Mouse (Mus musculus): ENCODE results near the gene Ak7. TPM values are rescaled to one million over a fixed set of nuclear protein-coding genes. Genes with fewer than 3 reads are reported as not detected.

The Ak7 gene
- total and polyA plus RNA-seq, 2 experiments = 0.09 TPM; not detected in 1

- TF ChIP-seq POLR2A (IDR thresholded peaks at IDR 0.05; ENCODE audit: extremely low read depth, insufficient read depth, low read length) (no peak), CTCF (IDR thresholded peaks at IDR 0.05; ENCODE audit: low read depth, low read length) (no peak)
- DNase-seq (ENCODE audit: extremely low read depth, low read depth, low spot score) = peak; percentile 50
- WGBS = 1% methylated on average over 52 of the region's 53 CpGs
Observed at GRCm38 (mm10) chr12:105785000-105785774, 79.4 kb downstream of the Ak7 start.

GRCm38 (mm10) chr12:105786113-105786512, 80.3 kb downstream of the Ak7 start:
- Histone ChIP-seq H3K4me3 (ENCODE audit: insufficient read depth, low read depth, low read length) (peak overlapping the region; percentile 91; the same call in 1 of the 2 replicates), H3K4me1 (ENCODE audit: control insufficient read depth, insufficient read depth, low read length) (peaks cover 19% of the 10 kb centered on the region), H3K79me2 (ENCODE audit: control insufficient read depth, insufficient read depth, low read length) (peaks cover 31% of the 10 kb centered on the region), H3K9ac (ENCODE audit: low read depth, low read length) (peak overlapping the region; percentile 6; the same call in 1 of the 2 replicates), H3K27me3 (ENCODE audit: control insufficient read depth, insufficient read depth, low read length) (no peaks in the 10 kb centered on the region), H3K36me3 (ENCODE audit: control insufficient read depth, insufficient read depth, low read length) (peaks cover 2% of the 10 kb centered on the region), H3K27ac (replicated peaks; ENCODE audit: insufficient read depth, low read depth, low read length) (no peak overlapping the region)
- no peak for DNase-seq (ENCODE audit: extremely low read depth, low read depth, low spot score)
- no peak for TF ChIP-seq POLR2A (IDR thresholded peaks at IDR 0.05; ENCODE audit: extremely low read depth, insufficient read depth, low read length)
- TF ChIP-seq CTCF (IDR thresholded peaks at IDR 0.05; ENCODE audit: low read depth, low read length) = no peak
- WGBS = 26% methylated on average over 1 of the region's 1 CpGs

More at GRCm38 (mm10) chr12:105785000-105785774, 79.4 kb downstream of the Ak7 start:
- Histone ChIP-seq H3K27ac (replicated peaks; ENCODE audit: insufficient read depth, low read depth, low read length) (peak overlapping the region; percentile 88), H3K4me1 (ENCODE audit: control insufficient read depth, insufficient read depth, low read length) (peaks cover 15% of the 10 kb centered on the region), H3K4me3 (ENCODE audit: insufficient read depth, low read depth, low read length) (peak overlapping the region; percentile 91), H3K9ac (ENCODE audit: low read depth, low read length) (peak overlapping the region; percentile 95), H3K27me3 (ENCODE audit: control insufficient read depth, insufficient read depth, low read length) (no peaks in the 10 kb centered on the region), H3K36me3 (ENCODE audit: control insufficient read depth, insufficient read depth, low read length) (no peaks in the 10 kb centered on the region), H3K79me2 (ENCODE audit: control insufficient read depth, insufficient read depth, low read length) (peaks cover 24% of the 10 kb centered on the region)

GRCm38 (mm10) chr12:105787626-105788025, 81.8 kb downstream of the Ak7 start:
- no peak for DNase-seq (ENCODE audit: extremely low read depth, low read depth, low spot score)
- Histone ChIP-seq H3K4me1 (ENCODE audit: control insufficient read depth, insufficient read depth, low read length) (peaks cover 29% of the 10 kb centered on the region), H3K4me3 (ENCODE audit: insufficient read depth, low read depth, low read length) (no peak overlapping the region), H3K36me3 (ENCODE audit: control insufficient read depth, insufficient read depth, low read length) (peaks cover 2% of the 10 kb centered on the region), H3K27me3 (ENCODE audit: control insufficient read depth, insufficient read depth, low read length) (no peaks in the 10 kb centered on the region), H3K9ac (ENCODE audit: low read depth, low read length) (no peak overlapping the region), H3K79me2 (ENCODE audit: control insufficient read depth, insufficient read depth, low read length) (peaks cover 33% of the 10 kb centered on the region), H3K27ac (replicated peaks; ENCODE audit: insufficient read depth, low read depth, low read length) (no peak overlapping the region)
- WGBS = 94% methylated on average over 2 of the region's 2 CpGs
- no peak for TF ChIP-seq CTCF (IDR thresholded peaks at IDR 0.05; ENCODE audit: low read depth, low read length)

- 70% methylated on average over 6 of the region's 6 CpGs for WGBS
- no peak overlapping the region for H3K4me3 ChIP-seq (ENCODE audit: insufficient read depth, low read depth, low read length)
- peaks cover 6% of the 10 kb centered on the region for H3K36me3 ChIP-seq (ENCODE audit: control insufficient read depth, insufficient read depth, low read length)
- H3K27me3 ChIP-seq (ENCODE audit: control insufficient read depth, insufficient read depth, low read length) = no peaks in the 10 kb centered on the region
- H3K4me1 ChIP-seq (ENCODE audit: control insufficient read depth, insufficient read depth, low read length) = peaks cover 25% of the 10 kb centered on the region
- no peak overlapping the region for H3K9ac ChIP-seq (ENCODE audit: low read depth, low read length)
- no peak overlapping the region for H3K27ac ChIP-seq (replicated peaks; ENCODE audit: insufficient read depth, low read depth, low read length)
- H3K79me2 ChIP-seq (ENCODE audit: control insufficient read depth, insufficient read depth, low read length) = peaks cover 38% of the 10 kb centered on the region
- TF ChIP-seq CTCF (IDR thresholded peaks at IDR 0.05; ENCODE audit: low read depth, low read length) = no peak
- TF ChIP-seq POLR2A (IDR thresholded peaks at IDR 0.05; ENCODE audit: extremely low read depth, insufficient read depth, low read length) = no peak
- DNase-seq (ENCODE audit: extremely low read depth, low read depth, low spot score) = no peak
Observed at GRCm38 (mm10) chr12:105789885-105790284, 84.1 kb downstream of the Ak7 start.

GRCm38 (mm10) chr12:105794896-105795295, 89.1 kb downstream of the Ak7 start:
- peaks cover 44% of the 10 kb centered on the region for H3K79me2 ChIP-seq (ENCODE audit: control insufficient read depth, insufficient read depth, low read length)
- H3K27me3 ChIP-seq (ENCODE audit: control insufficient read depth, insufficient read depth, low read length) = no peaks in the 10 kb centered on the region
- no peak overlapping the region for H3K9ac ChIP-seq (ENCODE audit: low read depth, low read length)
- DNase-seq (ENCODE audit: extremely low read depth, low read depth, low spot score) = no peak
- H3K27ac ChIP-seq (replicated peaks; ENCODE audit: insufficient read depth, low read depth, low read length) = no peak overlapping the region
- TF ChIP-seq POLR2A (IDR thresholded peaks at IDR 0.05; ENCODE audit: extremely low read depth, insufficient read depth, low read length) (no peak), CTCF (IDR thresholded peaks at IDR 0.05; ENCODE audit: low read depth, low read length) (no peak)
- H3K4me1 ChIP-seq (ENCODE audit: control insufficient read depth, insufficient read depth, low read length) = peaks cover 19% of the 10 kb centered on the region
- H3K4me3 ChIP-seq (ENCODE audit: insufficient read depth, low read depth, low read length) = no peak overlapping the region
- 88% methylated on average over 2 of the region's 2 CpGs for WGBS
- peaks cover 9% of the 10 kb centered on the region for H3K36me3 ChIP-seq (ENCODE audit: control insufficient read depth, insufficient read depth, low read length)

GRCm38 (mm10) chr12:105798001-105798400, 92.2 kb downstream of the Ak7 start:
- Histone ChIP-seq H3K27ac (replicated peaks; ENCODE audit: insufficient read depth, low read depth, low read length) (no peak overlapping the region), H3K4me3 (ENCODE audit: insufficient read depth, low read depth, low read length) (no peak overlapping the region), H3K4me1 (ENCODE audit: control insufficient read depth, insufficient read depth, low read length) (peaks cover 5% of the 10 kb centered on the region; the same call in 1 of the 2 replicates), H3K27me3 (ENCODE audit: control insufficient read depth, insufficient read depth, low read length) (no peaks in the 10 kb centered on the region), H3K9ac (ENCODE audit: low read depth, low read length) (no peak overlapping the region), H3K36me3 (ENCODE audit: control insufficient read depth, insufficient read depth, low read length) (peaks cover 27% of the 10 kb centered on the region), H3K79me2 (ENCODE audit: control insufficient read depth, insufficient read depth, low read length) (peaks cover 40% of the 10 kb centered on the region; the same call in 1 of the 2 replicates)
- TF ChIP-seq POLR2A (IDR thresholded peaks at IDR 0.05; ENCODE audit: extremely low read depth, insufficient read depth, low read length) (no peak), CTCF (IDR thresholded peaks at IDR 0.05; ENCODE audit: low read depth, low read length) (no peak)
- no peak for DNase-seq (ENCODE audit: extremely low read depth, low read depth, low spot score)

All from liver, adult 2 months (tissue).